Mouse (Mus musculus): Measurements from ENCODE around the gene Tbc1d22a. TPM values are rescaled to one million over a fixed set of nuclear protein-coding genes. Genes with fewer than 3 reads are reported as not detected.

The Tbc1d22a gene
- polyA plus RNA-seq, 1 experiment from 2014 or later = 16.6 TPM

- no peak for ATAC-seq (ENCODE audit: low FRiP score, low TSS enrichment)
- no peak overlapping the region for H3K4me3 ChIP-seq (ENCODE audit: low read length)
- H3K27ac ChIP-seq (ENCODE audit: low read length) = no peak overlapping the region
- no peaks in the 10 kb centered on the region for H3K36me3 ChIP-seq (ENCODE audit: insufficient read depth, low read length)
- no peaks in the 10 kb centered on the region for H3K27me3 ChIP-seq (ENCODE audit: insufficient read depth, low read length)
- H3K4me2 ChIP-seq (replicated peaks; ENCODE audit: low read depth, low read length) = no peak overlapping the region
- no peaks in the 10 kb centered on the region for H3K4me1 ChIP-seq (ENCODE audit: insufficient read depth, low read length)
- 79% methylated on average over 3 of the region's 3 CpGs for WGBS
- no peaks in the 10 kb centered on the region for H3K9me3 ChIP-seq (ENCODE audit: low read length)
- H3K9ac ChIP-seq (replicated peaks; ENCODE audit: low read length) = no peak overlapping the region
Measured at GRCm38 (mm10) chr15:86264389-86264788, 50.1 kb downstream of the Tbc1d22a start.

- Histone ChIP-seq H3K9me3 (ENCODE audit: low read length) (no peaks in the 10 kb centered on the region), H3K27ac (ENCODE audit: low read length) (no peak overlapping the region), H3K4me3 (ENCODE audit: low read length) (no peak overlapping the region), H3K4me2 (replicated peaks; ENCODE audit: low read depth, low read length) (no peak overlapping the region), H3K4me1 (ENCODE audit: insufficient read depth, low read length) (no peaks in the 10 kb centered on the region), H3K9ac (replicated peaks; ENCODE audit: low read length) (no peak overlapping the region), H3K27me3 (ENCODE audit: insufficient read depth, low read length) (no peaks in the 10 kb centered on the region), H3K36me3 (ENCODE audit: insufficient read depth, low read length) (no peaks in the 10 kb centered on the region)
- 76% methylated on average over 7 of the region's 7 CpGs for WGBS
- ATAC-seq (ENCODE audit: low FRiP score, low TSS enrichment) = no peak
Measured at GRCm38 (mm10) chr15:86264803-86265202, 50.5 kb downstream of the Tbc1d22a start.

- Histone ChIP-seq H3K36me3 (ENCODE audit: insufficient read depth, low read length) (no peaks in the 10 kb centered on the region), H3K27ac (ENCODE audit: low read length) (no peak overlapping the region), H3K9ac (replicated peaks; ENCODE audit: low read length) (no peak overlapping the region), H3K4me1 (ENCODE audit: insufficient read depth, low read length) (no peaks in the 10 kb centered on the region), H3K27me3 (ENCODE audit: insufficient read depth, low read length) (no peaks in the 10 kb centered on the region), H3K9me3 (ENCODE audit: low read length) (no peaks in the 10 kb centered on the region), H3K4me2 (replicated peaks; ENCODE audit: low read depth, low read length) (no peak overlapping the region), H3K4me3 (ENCODE audit: low read length) (no peak overlapping the region)
- 68% methylated on average over 4 of the region's 4 CpGs for WGBS
- ATAC-seq (ENCODE audit: low FRiP score, low TSS enrichment) = no peak
Measured at GRCm38 (mm10) chr15:86266975-86267374, 52.7 kb downstream of the Tbc1d22a start.

GRCm38 (mm10) chr15:86268526-86268925, 54.3 kb downstream of the Tbc1d22a start:
- H3K4me2 ChIP-seq (replicated peaks; ENCODE audit: low read depth, low read length) = no peak overlapping the region
- no peak overlapping the region for H3K27ac ChIP-seq (ENCODE audit: low read length)
- 90% methylated on average over 1 of the region's 1 CpGs for WGBS

GRCm38 (mm10) chr15:86275754-86276153, 61.5 kb downstream of the Tbc1d22a start:
- ATAC-seq (ENCODE audit: low FRiP score, low TSS enrichment) = no peak
- no peak overlapping the region for H3K4me2 ChIP-seq (replicated peaks; ENCODE audit: low read depth, low read length)
- no peak overlapping the region for H3K4me3 ChIP-seq (ENCODE audit: low read length)
- WGBS = 85% methylated on average over 7 of the region's 7 CpGs
- H3K9me3 ChIP-seq (ENCODE audit: low read length) = no peaks in the 10 kb centered on the region
- H3K9ac ChIP-seq (replicated peaks; ENCODE audit: low read length) = no peak overlapping the region
- no peaks in the 10 kb centered on the region for H3K27me3 ChIP-seq (ENCODE audit: insufficient read depth, low read length)
- H3K27ac ChIP-seq (ENCODE audit: low read length) = no peak overlapping the region
- peaks cover 28% of the 10 kb centered on the region for H3K4me1 ChIP-seq (ENCODE audit: insufficient read depth, low read length)
- no peaks in the 10 kb centered on the region for H3K36me3 ChIP-seq (ENCODE audit: insufficient read depth, low read length)

More at GRCm38 (mm10) chr15:86268526-86268925, 54.3 kb downstream of the Tbc1d22a start:
- no peak for ATAC-seq (ENCODE audit: low FRiP score, low TSS enrichment)
- H3K4me3 ChIP-seq (ENCODE audit: low read length) = no peak overlapping the region
- no peaks in the 10 kb centered on the region for H3K36me3 ChIP-seq (ENCODE audit: insufficient read depth, low read length)
- H3K4me1 ChIP-seq (ENCODE audit: insufficient read depth, low read length) = no peaks in the 10 kb centered on the region
- no peak overlapping the region for H3K9ac ChIP-seq (replicated peaks; ENCODE audit: low read length)
- H3K27me3 ChIP-seq (ENCODE audit: insufficient read depth, low read length) = no peaks in the 10 kb centered on the region
- no peaks in the 10 kb centered on the region for H3K9me3 ChIP-seq (ENCODE audit: low read length)

GRCm38 (mm10) chr15:86276538-86277264, 62.4 kb downstream of the Tbc1d22a start:
- no peak overlapping the region for H3K27ac ChIP-seq (ENCODE audit: low read length)
- no peak for ATAC-seq (ENCODE audit: low FRiP score, low TSS enrichment)
- 84% methylated on average over 11 of the region's 11 CpGs for WGBS

GRCm38 (mm10) chr15:86277428-86277827, 63.2 kb downstream of the Tbc1d22a start:
- WGBS = 62% methylated on average over 15 of the region's 15 CpGs
- Histone ChIP-seq H3K4me2 (replicated peaks; ENCODE audit: low read depth, low read length) (no peak overlapping the region), H3K27ac (ENCODE audit: low read length) (peak overlapping the region; percentile 36; the same call in 1 of the 2 replicates), H3K9ac (replicated peaks; ENCODE audit: low read length) (no peak overlapping the region), H3K9me3 (ENCODE audit: low read length) (no peaks in the 10 kb centered on the region), H3K36me3 (ENCODE audit: insufficient read depth, low read length) (no peaks in the 10 kb centered on the region), H3K27me3 (ENCODE audit: insufficient read depth, low read length) (no peaks in the 10 kb centered on the region), H3K4me3 (ENCODE audit: low read length) (no peak overlapping the region), H3K4me1 (ENCODE audit: insufficient read depth, low read length) (peaks cover 28% of the 10 kb centered on the region)
- no peak for ATAC-seq (ENCODE audit: low FRiP score, low TSS enrichment)

More at GRCm38 (mm10) chr15:86276538-86277264, 62.4 kb downstream of the Tbc1d22a start:
- H3K27me3 ChIP-seq (ENCODE audit: insufficient read depth, low read length) = no peaks in the 10 kb centered on the region
- H3K4me3 ChIP-seq (ENCODE audit: low read length) = no peak overlapping the region
- H3K4me1 ChIP-seq (ENCODE audit: insufficient read depth, low read length) = peaks cover 28% of the 10 kb centered on the region
- H3K9ac ChIP-seq (replicated peaks; ENCODE audit: low read length) = no peak overlapping the region
- no peak overlapping the region for H3K4me2 ChIP-seq (replicated peaks; ENCODE audit: low read depth, low read length)
- H3K36me3 ChIP-seq (ENCODE audit: insufficient read depth, low read length) = no peaks in the 10 kb centered on the region
- no peaks in the 10 kb centered on the region for H3K9me3 ChIP-seq (ENCODE audit: low read length)

- no peak overlapping the region for H3K4me3 ChIP-seq (ENCODE audit: low read length)
- peaks cover 28% of the 10 kb centered on the region for H3K4me1 ChIP-seq (ENCODE audit: insufficient read depth, low read length)
- WGBS = 54% methylated on average over 14 of the region's 14 CpGs
- no peaks in the 10 kb centered on the region for H3K27me3 ChIP-seq (ENCODE audit: insufficient read depth, low read length)
- H3K27ac ChIP-seq (ENCODE audit: low read length) = peak overlapping the region; percentile 31; the same call in 1 of the 2 replicates
- H3K9me3 ChIP-seq (ENCODE audit: low read length) = no peaks in the 10 kb centered on the region
- peak; percentile 64; the same call in 1 of the 2 replicates for ATAC-seq (ENCODE audit: low FRiP score, low TSS enrichment)
- H3K4me2 ChIP-seq (replicated peaks; ENCODE audit: low read depth, low read length) = no peak overlapping the region
- H3K36me3 ChIP-seq (ENCODE audit: insufficient read depth, low read length) = no peaks in the 10 kb centered on the region
- H3K9ac ChIP-seq (replicated peaks; ENCODE audit: low read length) = no peak overlapping the region
Measured at GRCm38 (mm10) chr15:86279059-86279974, 65.1 kb downstream of the Tbc1d22a start.

GRCm38 (mm10) chr15:86280137-86280536, 65.9 kb downstream of the Tbc1d22a start:
- Histone ChIP-seq H3K4me1 (ENCODE audit: insufficient read depth, low read length) (peaks cover 28% of the 10 kb centered on the region), H3K4me3 (ENCODE audit: low read length) (no peak overlapping the region), H3K27ac (ENCODE audit: low read length) (peak overlapping the region; percentile 31; the same call in 1 of the 2 replicates), H3K9ac (replicated peaks; ENCODE audit: low read length) (no peak overlapping the region), H3K9me3 (ENCODE audit: low read length) (no peaks in the 10 kb centered on the region), H3K36me3 (ENCODE audit: insufficient read depth, low read length) (no peaks in the 10 kb centered on the region), H3K27me3 (ENCODE audit: insufficient read depth, low read length) (no peaks in the 10 kb centered on the region), H3K4me2 (replicated peaks; ENCODE audit: low read depth, low read length) (no peak overlapping the region)
- WGBS = 23% methylated on average over 4 of the region's 4 CpGs
- peak; percentile 50; the same call in 1 of the 2 replicates for ATAC-seq (ENCODE audit: low FRiP score, low TSS enrichment)

All from kidney, embryonic 16.5 days (tissue).